Mouse (Mus musculus): ENCODE measurements around the gene Zscan10.

DNA sequence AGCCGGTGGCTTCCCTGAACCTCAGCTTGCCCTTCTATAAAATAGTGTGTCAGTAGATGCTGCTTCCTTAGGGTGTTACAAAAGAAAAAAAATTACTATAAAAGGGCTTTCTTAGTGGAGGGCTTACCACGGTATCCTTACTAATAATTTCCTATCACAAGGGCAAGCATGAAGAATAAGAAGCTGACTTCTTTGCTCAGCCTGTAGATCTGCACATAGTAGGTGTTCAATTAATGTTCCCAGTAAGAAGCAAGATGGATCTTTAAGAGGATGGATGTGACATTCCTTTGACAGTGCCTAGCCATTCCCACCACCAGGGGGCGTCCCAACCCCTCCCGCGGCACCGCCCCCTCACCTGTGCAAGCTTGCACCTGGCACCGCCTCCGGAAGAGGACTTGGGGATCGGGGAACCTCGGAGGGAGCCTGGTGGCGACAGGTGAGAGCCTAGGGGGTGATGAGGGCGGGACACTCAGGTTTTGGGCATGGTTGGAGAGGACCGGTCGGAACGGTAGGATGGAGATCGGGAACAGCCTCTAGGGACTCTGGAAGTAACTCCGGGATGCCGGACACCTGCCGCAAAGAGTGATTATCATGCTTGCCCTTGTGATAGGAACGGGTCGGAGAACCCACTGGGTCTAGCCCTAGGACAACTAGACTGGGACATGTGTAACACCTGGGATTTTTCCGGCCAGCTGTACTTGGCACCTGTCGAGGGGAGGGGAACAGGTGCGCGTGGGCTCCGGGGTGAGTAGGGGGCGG, 59.6 kb downstream of the Zscan10 start, which contains the start of gene Bicdl2:
- no peak for TF ChIP-seq POLR2AphosphoS2 (IDR thresholded peaks at IDR 0.05; ENCODE audit: insufficient read length, low read depth)
- no peak for TF ChIP-seq CEBPB (IDR thresholded peaks at IDR 0.05; ENCODE audit: insufficient read depth, poor library complexity, severe bottlenecking)
- no peak for TF ChIP-seq TCF12 (IDR thresholded peaks at IDR 0.05; ENCODE audit: insufficient read depth, poor library complexity, severe bottlenecking)
- no peak for TF ChIP-seq POLR2A (IDR thresholded peaks at IDR 0.05; ENCODE audit: insufficient read length, low read depth)
